ENCODE assay signal across 12 mouse cellular contexts in the genomic region with DNA sequence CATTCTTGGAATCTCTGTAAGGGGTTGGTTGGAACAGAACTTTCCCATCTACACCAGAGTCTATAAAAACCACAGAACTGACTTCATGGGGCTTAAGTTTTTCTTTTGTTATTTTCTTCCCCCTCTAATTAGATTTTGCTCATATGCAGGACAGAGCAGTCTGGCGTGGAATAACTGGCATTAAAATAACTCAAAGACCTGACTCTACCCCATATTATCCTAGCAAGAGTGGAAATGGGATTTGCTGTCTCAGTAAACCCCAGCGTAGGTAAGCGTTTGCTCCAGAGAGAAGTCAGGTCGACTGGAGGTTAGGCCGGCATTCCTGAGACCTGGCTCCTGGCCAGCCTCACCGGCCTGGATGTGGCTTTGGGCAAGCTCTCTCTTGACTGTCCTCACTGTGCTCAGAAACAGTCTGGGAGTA.
A peak's percentile ranks its signal among the peaks of the same experiment; 100 is the strongest.
DNase-seq lines count a peak whose midpoint lies in the region; ATAC-seq and TF ChIP-seq lines count a peak whose summit lies in the region.
"Had no signal": no experiment of that assay in that cellular context is flagged by ENCODE, and none has a peak within 500 bp of the region (broad histone marks: within the 10 kb centered on the region; RNA-seq: fewer than 3 reads in every experiment).

No protein-coding gene starts in this region.

- no peak for ATAC-seq in heart, embryonic 12.5 days (ENCODE audit: insufficient number of reproducible peaks, low FRiP score)
- ATAC-seq in lung, embryonic 16.5 days (ENCODE audit: low read depth) = peak; percentile 49; the same call in 1 of the 2 replicates
- ATAC-seq: forebrain, postnatal 0 days had no signal

- peaks cover 14% of the 10 kb centered on the region for H3K4me1 ChIP-seq in heart, embryonic 12.5 days (replicated peaks)
- no peaks in the 10 kb centered on the region for H3K4me1 ChIP-seq in lung, embryonic 16.5 days (replicated peaks; ENCODE audit: control insufficient read depth, insufficient read depth, low read length)
- H3K4me1 ChIP-seq: hindbrain, embryonic 15.5 days; neural tube, embryonic 13.5 days had no signal

- peak; percentile 91 for DNase-seq in heart, adult 11 months
- peak; percentile 34 for DNase-seq in cerebellum, adult 9-11 months
- DNase-seq in heart, postnatal 10 days = peak; percentile 54 to 59
- DNase-seq in layer of hippocampus, adult 2 months (ENCODE audit: low spot score in 2 of 2) = no peak
- DNase-seq in spleen, postnatal 14 days (ENCODE audit: low spot score in 2 of 2) = no peak
- no peak for DNase-seq in retina, embryonic 14.5 days (ENCODE audit: low spot score)
- DNase-seq: forebrain, postnatal 0 days; layer of hippocampus, postnatal 36 days had no signal

- no peak overlapping the region for H3K9ac ChIP-seq in heart, embryonic 12.5 days
- no peak overlapping the region for H3K9ac ChIP-seq in lung, embryonic 16.5 days (ENCODE audit: low read length)
- H3K9ac ChIP-seq: forebrain, postnatal 0 days; hindbrain, embryonic 15.5 days; neural tube, embryonic 13.5 days had no signal

- no peaks in the 10 kb centered on the region for H3K27me3 ChIP-seq in heart, embryonic 12.5 days (replicated peaks)
- H3K27me3 ChIP-seq in lung, embryonic 16.5 days (ENCODE audit: control insufficient read depth, insufficient read depth, low read depth, low read length) = no peaks in the 10 kb centered on the region
- H3K27me3 ChIP-seq: hindbrain, embryonic 15.5 days; neural tube, embryonic 13.5 days had no signal

- H3K4me3 ChIP-seq in heart, embryonic 12.5 days = no peak overlapping the region
- H3K4me3 ChIP-seq in lung, embryonic 16.5 days (ENCODE audit: low read length) = no peak overlapping the region
- no peak overlapping the region for H3K4me3 ChIP-seq in layer of hippocampus, adult 2 months
- H3K4me3 ChIP-seq: hindbrain, embryonic 15.5 days; neural tube, embryonic 13.5 days had no signal

- no peak overlapping the region for H3K4me2 ChIP-seq in heart, embryonic 12.5 days
- H3K4me2 ChIP-seq in lung, embryonic 16.5 days (ENCODE audit: low read depth, low read length) = no peak overlapping the region
- H3K4me2 ChIP-seq: hindbrain, embryonic 15.5 days; neural tube, embryonic 13.5 days had no signal

- no peaks in the 10 kb centered on the region for H3K9me3 ChIP-seq in heart, embryonic 12.5 days (replicated peaks)
- no peaks in the 10 kb centered on the region for H3K9me3 ChIP-seq in lung, embryonic 16.5 days (ENCODE audit: control insufficient read depth, low read length)
- H3K9me3 ChIP-seq: hindbrain, embryonic 15.5 days; neural tube, embryonic 13.5 days had no signal

- no peak for TF ChIP-seq CTCF in layer of hippocampus, adult 2 months (conservative IDR thresholded peaks at IDR 0.05)

- intact Hi-C loops in heart, postnatal 10 days (cut with DNase I) = no loop called here

- H3K36me3 ChIP-seq in heart, embryonic 12.5 days = no peaks in the 10 kb centered on the region
- no peaks in the 10 kb centered on the region for H3K36me3 ChIP-seq in lung, embryonic 16.5 days (ENCODE audit: control insufficient read depth, insufficient read depth, low read length)
- H3K36me3 ChIP-seq: hindbrain, embryonic 15.5 days; neural tube, embryonic 13.5 days had no signal

- no peak overlapping the region for H3K27ac ChIP-seq in heart, embryonic 12.5 days (ENCODE audit: poor library complexity, severe bottlenecking)
- no peak overlapping the region for H3K27ac ChIP-seq in lung, embryonic 16.5 days (ENCODE audit: low read length)
- H3K27ac ChIP-seq in layer of hippocampus, adult 2 months = no peak overlapping the region
- H3K27ac ChIP-seq: hindbrain, embryonic 15.5 days; neural tube, embryonic 13.5 days had no signal

- 47% methylated on average over 6 of the region's 6 CpGs for WGBS in heart, embryonic 12.5 days
- WGBS in lung, embryonic 16.5 days = 35% methylated on average over 6 of the region's 6 CpGs

Comparison
In these comparisons a context has a peak if more than half of its experiments do, and no peak if none do; other contexts are left out.
1. DNase-seq: peak in heart, adult 11 months (single experiment), cerebellum, adult 9-11 months (single experiment) and heart, postnatal 10 days (2 of 2); none in layer of hippocampus, adult 2 months (0 of 2), spleen, postnatal 14 days (0 of 2) and retina, embryonic 14.5 days (single experiment).